Mouse (Mus musculus) midbrain, embryonic 16.5 days (tissue): ENCODE data around the gene Dscaml1. TPM values are rescaled to one million over a fixed set of nuclear protein-coding genes. Genes with fewer than 3 reads are reported as not detected.

Experiments
- ATAC-seq: fragments of 200-750 bp; cut with Nextera tagmentation; 2 replicates; pipeline ENCODE4 v1.8.0; 2017; ENCODE audit warnings: moderate TSS enrichment
- H3K27ac ChIP-seq: fragments of 300-500 bp; sonication (generic); 2 replicates; pipeline ENCODE4 v1.5.1; 2014; ENCODE audit warnings: mild to moderate bottlenecking, low read length, mixed read lengths
- H3K27me3 ChIP-seq: fragments of 300-500 bp; sonication (generic); 2 replicates; pipeline ENCODE4 v1.6.1; 2014; ENCODE audit warnings: low read depth, low read length, mixed read lengths; ENCODE audit not compliant: control insufficient read depth, insufficient read depth
- H3K36me3 ChIP-seq: fragments of 300-500 bp; sonication (generic); 2 replicates; pipeline ENCODE4 v1.6.1; 2014; ENCODE audit warnings: mild to moderate bottlenecking, low read length, moderate library complexity, mixed read lengths; ENCODE audit not compliant: control insufficient read depth, insufficient read depth
- H3K4me1 ChIP-seq: fragments of 300-500 bp; sonication (generic); 2 replicates; pipeline ENCODE4 v1.6.1; 2014; ENCODE audit warnings: mild to moderate bottlenecking, low read length, mixed read lengths; ENCODE audit not compliant: control insufficient read depth, insufficient read depth
- H3K4me2 ChIP-seq: fragments of 300-500 bp; sonication (generic); 2 replicates; pipeline ENCODE4 v1.6.1; 2014; ENCODE audit warnings: mild to moderate bottlenecking, low read length, mixed read lengths
- H3K4me3 ChIP-seq: fragments of 300-500 bp; sonication (generic); 2 replicates; pipeline ENCODE4 v1.5.1; 2014; ENCODE audit warnings: low read depth, mild to moderate bottlenecking, low read length, moderate library complexity, mixed read lengths
- H3K9ac ChIP-seq: fragments of 300-500 bp; sonication (generic); 2 replicates; pipeline ENCODE4 v1.6.1; 2014; ENCODE audit warnings: low read depth, low read length, mixed read lengths
- H3K9me3 ChIP-seq: fragments of 300-500 bp; sonication (generic); replicated peaks from 2 replicates; pipeline ENCODE4 v1.6.1; 2014; ENCODE audit warnings: mild to moderate bottlenecking, low read length, mixed read lengths; ENCODE audit not compliant: control insufficient read depth, poor library complexity, severe bottlenecking
- WGBS: fragments of 180-500 bp; shearing (Covaris S2); extraction: QIAGEN DNeasy Blood & Tissue Kit; methylation state at CpG from one replicate; pipeline ENCODE4 v1.1.7; 2014; 5-methylcytosine and 5-hydroxymethylcytosine counted together
- polyA plus RNA-seq: library from polyadenylated mRNA; unstranded; fragments of >200 nt; fragmentation: Nextera tagmentation; extraction: Ambion mirVana; gene quantifications from 2 replicates; pipeline ENCODE4 v1.2.1, GENCODE M21; 2015

Gene Dscaml1
- polyA plus RNA-seq, 1 experiment from 2014 or later, result 20.6 TPM

DNA sequence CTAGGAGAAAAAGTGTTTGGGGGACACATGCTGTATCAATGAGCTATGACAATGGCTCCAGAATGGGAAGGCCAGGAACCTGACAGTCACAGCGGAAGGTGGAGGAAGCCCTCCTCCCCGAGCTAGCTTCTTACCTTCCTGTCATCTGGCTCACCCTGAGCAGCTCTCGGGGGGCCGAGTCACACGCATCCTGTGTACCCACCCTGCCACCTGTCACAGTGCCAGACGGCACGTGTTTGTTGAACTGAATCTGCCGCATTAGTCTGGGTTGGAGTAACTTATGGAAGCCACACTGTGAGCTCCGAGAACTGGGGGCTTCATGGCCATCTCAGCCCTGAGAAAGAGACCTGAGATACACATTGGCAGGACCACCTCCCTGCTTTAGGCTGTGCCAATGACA, 249.5 kb downstream of the Dscaml1 start:
- no peak overlapping the region; the same call in 1 of the 2 replicates for H3K9ac ChIP-seq
- H3K4me2 ChIP-seq, result no peak overlapping the region
- H3K9me3 ChIP-seq, result no peaks in the 10 kb centered on the region
- peak overlapping the region; percentile 89 for H3K27ac ChIP-seq
- no peaks in the 10 kb centered on the region for H3K27me3 ChIP-seq
- 55% methylated on average over 9 of the region's 9 CpGs for WGBS
- H3K36me3 ChIP-seq, result no peaks in the 10 kb centered on the region
- H3K4me1 ChIP-seq, result peaks cover 36% of the 10 kb centered on the region
- 0 out of 2 replicates have a peak, but pooled peaks have one; percentile 2 for ATAC-seq
- no peak overlapping the region for H3K4me3 ChIP-seq

DNA sequence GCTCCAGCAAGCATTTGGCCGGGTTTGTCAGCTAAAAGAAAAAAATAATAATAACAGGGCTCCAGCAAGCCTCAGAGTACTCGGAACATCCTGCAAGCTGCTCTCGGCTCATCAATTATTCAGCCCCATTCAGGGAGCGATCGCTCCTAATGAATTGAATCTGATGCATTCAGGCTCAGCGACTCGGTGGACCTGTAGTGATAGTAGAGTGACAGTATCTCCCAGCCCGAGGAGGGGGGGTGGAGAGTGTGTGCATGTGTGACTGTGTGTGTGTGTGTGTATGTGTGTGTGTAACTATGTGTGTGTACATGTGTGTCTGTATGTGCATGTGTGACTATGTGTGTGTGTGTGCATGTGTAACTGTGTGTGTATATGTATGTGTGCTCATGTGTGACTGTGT, 250.2 kb downstream of the Dscaml1 start:
- Histone ChIP-seq H3K4me2 (no peak overlapping the region), H3K9me3 (no peaks in the 10 kb centered on the region), H3K4me3 (no peak overlapping the region), H3K4me1 (peaks cover 36% of the 10 kb centered on the region), H3K36me3 (no peaks in the 10 kb centered on the region), H3K9ac (no peak overlapping the region), H3K27me3 (no peaks in the 10 kb centered on the region), H3K27ac (peak overlapping the region; percentile 89)
- ATAC-seq, result peak; percentile 63
- WGBS, result 8% methylated on average over 8 of the region's 8 CpGs

DNA sequence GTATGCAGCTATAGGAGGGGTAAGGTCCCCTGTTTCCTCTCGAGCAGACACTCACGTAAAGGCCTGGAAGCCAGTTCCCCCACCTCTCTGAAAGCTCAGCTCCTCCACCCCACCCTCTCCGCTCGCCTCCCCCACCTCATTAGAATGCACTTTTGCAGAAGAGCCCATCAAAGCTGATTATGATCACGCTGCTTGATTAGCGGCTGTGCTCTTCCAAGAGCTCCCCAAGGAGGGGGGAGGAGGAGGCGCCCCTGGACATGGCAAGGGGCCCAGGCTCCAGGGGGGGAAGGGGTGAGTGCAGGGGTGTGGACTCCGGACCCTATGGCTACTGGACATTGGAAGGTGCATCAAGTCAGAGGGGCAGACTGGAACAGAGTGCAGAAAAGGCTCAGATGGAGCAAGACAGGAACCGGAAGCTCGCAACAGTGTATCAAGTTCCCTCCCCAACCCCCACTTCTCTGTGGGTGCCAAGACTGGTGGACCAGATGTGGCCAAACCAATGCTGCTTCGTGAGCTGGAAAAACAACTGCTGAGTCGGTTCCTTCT, 250.9 kb downstream of the Dscaml1 start:
- no peaks in the 10 kb centered on the region for H3K9me3 ChIP-seq
- peak; percentile 57 for ATAC-seq
- H3K27me3 ChIP-seq, result no peaks in the 10 kb centered on the region
- peaks cover 36% of the 10 kb centered on the region for H3K4me1 ChIP-seq
- WGBS, result 15% methylated on average over 12 of the region's 12 CpGs
- H3K36me3 ChIP-seq, result no peaks in the 10 kb centered on the region
- H3K27ac ChIP-seq, result peak overlapping the region; percentile 89
- no peak overlapping the region for H3K4me3 ChIP-seq
- H3K9ac ChIP-seq, result no peak overlapping the region
- no peak overlapping the region for H3K4me2 ChIP-seq

DNA sequence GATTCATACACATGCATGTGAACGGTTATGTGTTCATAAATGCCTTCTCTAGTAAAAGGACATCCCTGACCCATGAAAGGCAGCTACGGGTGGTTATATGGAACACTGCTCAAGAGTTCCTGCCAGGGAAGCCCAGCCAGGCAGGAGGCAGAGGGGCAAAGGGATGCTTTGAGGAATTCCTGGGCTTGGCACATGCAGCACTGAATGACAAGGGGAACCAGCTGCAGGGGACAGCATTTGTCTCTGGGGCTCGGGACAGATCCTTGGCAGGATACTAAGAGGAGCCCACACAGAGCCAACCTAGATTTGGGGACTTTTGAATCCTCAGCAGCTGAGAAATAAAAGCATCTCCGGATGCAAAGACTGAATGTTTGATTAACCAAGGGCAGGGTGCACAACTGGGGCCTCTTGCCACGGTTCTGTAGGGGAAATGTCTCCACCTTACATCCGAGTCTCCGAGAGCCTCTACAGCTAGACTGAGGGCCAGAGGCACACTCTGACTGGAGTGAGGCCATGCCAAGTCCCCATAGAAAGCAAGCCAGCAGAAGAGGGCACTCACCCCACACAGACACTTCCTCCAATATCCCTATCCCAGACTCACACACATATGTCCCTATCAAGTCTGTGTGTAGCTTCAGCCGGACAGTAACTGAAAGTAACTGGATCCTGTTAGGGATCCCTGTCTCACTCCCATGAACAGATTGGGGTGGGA, 251.7 kb downstream of the Dscaml1 start:
- peak overlapping the region; percentile 89 for H3K27ac ChIP-seq
- WGBS, result 45% methylated on average over 8 of the region's 8 CpGs
- no peaks in the 10 kb centered on the region for H3K27me3 ChIP-seq
- H3K4me2 ChIP-seq, result no peak overlapping the region
- H3K4me3 ChIP-seq, result no peak overlapping the region
- no peak for ATAC-seq
- H3K4me1 ChIP-seq, result peaks cover 36% of the 10 kb centered on the region
- no peak overlapping the region for H3K9ac ChIP-seq
- no peaks in the 10 kb centered on the region for H3K36me3 ChIP-seq
- H3K9me3 ChIP-seq, result no peaks in the 10 kb centered on the region

DNA sequence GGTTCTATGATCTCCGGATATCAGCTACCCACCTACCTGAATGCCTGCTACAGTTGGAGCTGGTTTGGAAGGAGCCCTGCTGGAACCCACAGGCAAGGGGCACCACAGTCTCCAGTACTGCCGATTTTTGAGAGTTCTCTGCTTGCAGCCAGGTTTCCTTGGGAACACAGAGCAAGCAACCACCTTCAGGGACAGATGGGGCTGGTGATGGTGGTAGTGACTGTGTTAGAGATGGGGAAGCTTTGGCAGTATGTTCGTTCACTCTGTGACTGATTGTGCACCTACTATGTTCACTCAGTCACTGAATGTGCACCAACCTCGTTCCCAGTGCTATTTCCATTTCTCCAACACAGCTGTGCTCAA, 252.2 kb downstream of the Dscaml1 start:
- no peak overlapping the region for H3K4me3 ChIP-seq
- H3K4me1 ChIP-seq, result peaks cover 36% of the 10 kb centered on the region
- no peak overlapping the region for H3K4me2 ChIP-seq
- WGBS, result 67% methylated on average over 4 of the region's 4 CpGs
- no peaks in the 10 kb centered on the region for H3K27me3 ChIP-seq
- no peaks in the 10 kb centered on the region for H3K36me3 ChIP-seq
- no peaks in the 10 kb centered on the region for H3K9me3 ChIP-seq
- ATAC-seq, result no peak
- H3K27ac ChIP-seq, result peak overlapping the region; percentile 89
- H3K9ac ChIP-seq, result no peak overlapping the region

DNA sequence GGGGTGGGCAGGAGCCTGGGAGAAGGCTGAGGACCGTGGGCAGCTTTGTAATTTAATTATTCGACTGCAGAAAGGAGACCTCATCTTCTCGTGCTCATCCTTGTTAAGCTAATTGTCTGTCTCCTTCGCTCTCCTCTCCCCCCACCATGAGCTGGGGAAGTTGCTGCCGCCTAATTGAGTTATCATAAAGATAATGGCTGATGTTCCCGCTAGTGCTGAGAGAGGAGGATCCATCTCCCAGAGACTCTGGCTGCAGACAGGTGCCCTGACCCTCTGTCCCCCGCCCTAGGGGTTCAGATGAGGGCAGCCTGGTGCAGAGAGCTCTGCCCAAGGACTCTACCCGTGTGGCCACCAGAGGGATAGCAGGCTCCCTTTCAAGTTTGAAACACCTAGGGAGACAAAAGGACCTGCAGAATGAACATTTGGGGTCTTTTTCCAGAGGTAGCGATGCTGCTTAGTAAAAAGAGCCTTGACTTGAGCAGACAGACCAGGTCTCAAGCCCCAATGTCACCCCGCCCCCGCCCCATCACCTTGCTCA, 256.1 kb downstream of the Dscaml1 start:
- H3K27ac ChIP-seq, result peak overlapping the region; percentile 38; the same call in 1 of the 2 replicates

DNA sequence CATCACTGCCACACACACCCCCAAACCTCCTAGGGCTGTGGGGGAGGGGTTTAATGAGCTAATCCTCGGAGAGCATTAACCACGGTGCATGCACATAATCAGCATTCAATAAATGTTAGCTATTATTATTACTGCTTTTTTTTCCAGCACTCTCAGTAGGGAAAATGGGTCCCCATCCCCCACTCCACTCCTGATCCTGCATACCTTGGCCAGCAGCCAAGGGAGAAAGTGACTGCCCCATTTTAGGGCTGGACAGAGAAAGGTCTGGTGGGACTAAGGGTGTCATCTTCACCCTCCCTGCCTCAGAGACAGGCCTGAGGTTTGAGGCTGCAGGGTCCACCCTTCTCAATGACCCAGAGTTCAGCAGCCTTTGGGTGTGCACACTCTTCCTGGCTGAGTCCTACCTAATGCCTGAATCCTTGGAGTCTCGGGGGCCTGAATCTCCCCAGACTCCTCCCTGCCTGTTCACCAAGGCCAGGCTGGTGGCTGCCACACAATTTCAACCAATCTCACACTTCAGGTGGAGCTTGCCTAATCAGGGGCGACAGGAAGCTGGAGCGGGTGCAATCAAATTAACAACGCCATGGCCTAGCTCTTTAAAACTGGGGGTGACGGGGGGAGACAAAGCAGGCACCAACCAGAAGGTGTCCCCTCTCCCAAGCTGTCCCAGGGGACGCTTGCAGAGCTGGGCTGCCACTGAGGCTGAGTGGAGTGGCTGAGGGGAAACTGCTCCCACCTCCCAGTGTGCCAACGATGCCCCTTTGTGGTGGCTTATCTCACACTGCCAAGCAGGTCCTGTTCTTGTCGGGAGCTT, 267.2 kb downstream of the Dscaml1 start:
- no peaks in the 10 kb centered on the region for H3K9me3 ChIP-seq
- H3K9ac ChIP-seq, result 0 out of 2 replicates have a peak overlapping the region, but pooled peaks have one; percentile 27
- no peak overlapping the region for H3K4me2 ChIP-seq
- H3K27me3 ChIP-seq, result no peaks in the 10 kb centered on the region
- no peak overlapping the region for H3K4me3 ChIP-seq
- H3K27ac ChIP-seq, result peak overlapping the region; percentile 82
- no peaks in the 10 kb centered on the region for H3K36me3 ChIP-seq
- ATAC-seq, result peak; percentile 50
- WGBS, result 22% methylated on average over 10 of the region's 10 CpGs
- peaks cover 22% of the 10 kb centered on the region for H3K4me1 ChIP-seq

More for the DNA sequence above, 256.1 kb downstream of the Dscaml1 start:
- Histone ChIP-seq H3K4me2 (no peak overlapping the region), H3K36me3 (no peaks in the 10 kb centered on the region), H3K9me3 (no peaks in the 10 kb centered on the region), H3K4me3 (no peak overlapping the region), H3K27me3 (no peaks in the 10 kb centered on the region), H3K4me1 (peaks cover 16% of the 10 kb centered on the region), H3K9ac (no peak overlapping the region)
- ATAC-seq, result no peak
- WGBS, result 46% methylated on average over 11 of the region's 11 CpGs

DNA sequence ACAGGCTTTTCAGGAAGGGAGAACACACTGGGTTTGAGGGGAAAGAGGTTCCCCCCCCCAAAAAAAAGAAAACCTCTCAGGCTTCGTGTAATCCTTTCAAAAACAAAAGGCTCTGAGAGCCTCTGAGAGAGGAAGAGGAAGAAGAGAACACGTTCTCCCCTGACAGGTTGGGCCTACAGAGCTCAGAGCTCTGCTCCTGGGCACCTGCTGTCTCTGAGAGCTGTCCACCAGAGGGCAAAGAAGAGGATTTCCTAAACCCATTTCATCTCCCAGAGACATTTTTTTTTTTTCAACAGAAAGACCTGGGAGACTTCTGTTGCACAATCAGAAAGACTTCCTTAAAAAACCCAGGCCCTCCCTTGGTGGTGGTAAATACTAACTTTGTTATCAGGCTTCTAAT, 267.8 kb downstream of the Dscaml1 start:
- H3K4me1 ChIP-seq, result peaks cover 26% of the 10 kb centered on the region
- no peaks in the 10 kb centered on the region for H3K36me3 ChIP-seq
- no peak for ATAC-seq
- no peak overlapping the region for H3K4me3 ChIP-seq
- WGBS, result 7% methylated on average over 2 of the region's 2 CpGs
- 0 out of 2 replicates have a peak overlapping the region, but pooled peaks have one; percentile 27 for H3K9ac ChIP-seq
- no peaks in the 10 kb centered on the region for H3K9me3 ChIP-seq
- no peaks in the 10 kb centered on the region for H3K27me3 ChIP-seq
- peak overlapping the region; percentile 82 for H3K27ac ChIP-seq
- H3K4me2 ChIP-seq, result no peak overlapping the region
